Mouse (Mus musculus): Measurements from ENCODE around the gene Kif1b. TPM values are rescaled to one million over a fixed set of nuclear protein-coding genes. Genes with fewer than 3 reads are reported as not detected.
"Not testable (repeated sequence)": the region's sequence is repeated elsewhere in the genome, so short reads cannot be mapped to it uniquely, and the experiment has no call there.

Kif1b gene
- polyA plus RNA-seq, 1 experiment from 2014 or later: 123 TPM

DNA sequence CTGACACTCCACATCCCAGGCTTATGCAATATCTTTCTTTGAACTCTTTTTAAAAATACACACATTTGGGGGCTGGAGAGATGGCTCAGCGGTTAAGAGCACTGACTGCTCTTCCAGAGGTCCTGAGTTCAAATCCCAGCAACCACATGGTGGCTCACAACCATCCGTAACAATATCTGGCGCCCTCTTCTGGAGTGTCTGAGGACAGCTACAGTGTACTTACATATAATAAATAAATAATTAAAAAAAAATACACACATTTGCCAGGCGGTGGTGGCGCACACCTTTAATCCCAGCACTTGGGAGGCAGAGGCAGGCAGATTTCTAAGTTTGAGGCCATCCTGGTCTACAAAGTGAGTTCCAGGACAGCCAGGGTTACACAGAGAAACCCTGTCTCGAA lies 96.1 kb downstream of the Kif1b start:
- WGBS: 98% methylated on average over 6 of the region's 6 CpGs
- H3K27me3 ChIP-seq; H3K9ac ChIP-seq; H3K9me3 ChIP-seq; ATAC-seq (ENCODE audit: low FRiP score, low read depth); H3K4me1 ChIP-seq (replicated peaks); H3K4me2 ChIP-seq; H3K27ac ChIP-seq (replicated peaks); H3K4me3 ChIP-seq: not testable (repeated sequence)
- peaks cover 90% of the 10 kb centered on the region for H3K36me3 ChIP-seq

DNA sequence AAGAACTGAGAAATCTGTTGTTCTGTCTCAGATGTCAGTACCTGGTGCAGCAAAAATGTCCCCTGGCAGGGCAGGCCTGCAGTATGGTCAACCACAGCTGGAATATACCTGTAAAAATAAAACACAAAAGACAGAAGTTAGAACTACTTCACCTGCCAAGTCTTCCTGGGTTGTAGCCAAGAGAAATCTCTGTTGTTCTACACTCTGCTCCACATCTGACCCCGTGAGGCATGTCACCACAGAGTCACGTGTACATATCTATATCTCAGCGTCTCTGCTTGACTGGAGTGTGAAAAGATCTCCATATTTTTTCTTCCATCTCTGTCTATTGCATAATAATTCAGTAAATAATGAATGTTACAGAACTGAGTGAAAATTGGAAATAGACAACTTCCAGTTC lies 105.0 kb downstream of the Kif1b start:
- no peak for ATAC-seq (ENCODE audit: low FRiP score, low read depth)
- Histone ChIP-seq H3K4me2 (no peak overlapping the region), H3K27me3 (no peaks in the 10 kb centered on the region), H3K9ac (no peak overlapping the region), H3K4me3 (no peak overlapping the region), H3K9me3 (no peaks in the 10 kb centered on the region), H3K36me3 (peaks cover 90% of the 10 kb centered on the region), H3K4me1 (replicated peaks) (no peaks in the 10 kb centered on the region), H3K27ac (replicated peaks) (no peak overlapping the region)
- WGBS: 84% methylated on average over 3 of the region's 3 CpGs

DNA sequence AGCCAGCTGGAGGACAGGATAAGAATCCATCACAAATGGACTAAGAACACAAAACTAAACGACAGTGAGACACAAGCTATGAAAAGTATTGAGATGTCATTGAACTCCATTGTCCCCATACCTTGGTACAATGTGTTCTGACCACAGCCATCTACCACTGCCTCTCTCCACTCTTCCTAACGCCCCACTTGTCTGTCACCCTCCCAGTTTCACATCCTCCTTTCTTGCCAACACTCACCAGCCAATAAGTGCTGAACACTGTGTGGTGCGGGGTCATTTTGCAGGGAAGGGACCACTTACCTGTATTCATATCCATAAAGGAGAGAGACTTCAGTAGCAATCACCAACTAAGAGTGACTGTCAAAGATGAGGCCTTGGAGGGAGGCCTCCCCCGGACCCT lies 106.4 kb downstream of the Kif1b start:
- ATAC-seq (ENCODE audit: low FRiP score, low read depth): no peak
- H3K27ac ChIP-seq (replicated peaks): no peak overlapping the region
- no peaks in the 10 kb centered on the region for H3K27me3 ChIP-seq
- no peaks in the 10 kb centered on the region for H3K4me1 ChIP-seq (replicated peaks)
- no peaks in the 10 kb centered on the region for H3K9me3 ChIP-seq
- H3K36me3 ChIP-seq: peaks cover 89% of the 10 kb centered on the region
- H3K4me3 ChIP-seq: no peak overlapping the region
- WGBS: 98% methylated on average over 4 of the region's 4 CpGs
- H3K4me2 ChIP-seq: no peak overlapping the region
- H3K9ac ChIP-seq: no peak overlapping the region

DNA sequence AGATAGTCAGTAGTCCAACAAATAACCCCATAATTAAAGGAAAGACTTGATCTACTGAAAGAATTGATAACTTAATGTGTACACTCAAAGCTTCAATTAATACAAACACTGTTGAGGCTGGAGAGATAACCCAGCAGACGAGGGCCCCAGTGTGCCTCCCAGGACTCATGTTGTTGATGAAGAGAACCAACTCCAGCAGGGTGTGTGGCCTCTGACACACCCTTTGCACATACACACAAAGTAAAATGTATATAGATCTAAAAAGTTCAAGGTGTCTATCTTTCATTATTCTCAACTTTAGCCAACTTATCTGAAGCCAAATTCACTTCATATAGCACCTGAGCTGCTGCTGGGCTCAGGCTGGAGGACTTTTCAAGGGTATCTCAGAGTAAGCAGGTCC lies 110.3 kb downstream of the Kif1b start:
- Histone ChIP-seq H3K27ac (replicated peaks) (no peak overlapping the region), H3K4me1 (replicated peaks) (no peaks in the 10 kb centered on the region), H3K9me3 (no peaks in the 10 kb centered on the region), H3K9ac (no peak overlapping the region), H3K4me2 (no peak overlapping the region), H3K27me3 (no peaks in the 10 kb centered on the region), H3K4me3 (no peak overlapping the region), H3K36me3 (peaks cover 77% of the 10 kb centered on the region)
- ATAC-seq (ENCODE audit: low FRiP score, low read depth): no peak
- 79% methylated on average over 1 of the region's 1 CpGs for WGBS

DNA sequence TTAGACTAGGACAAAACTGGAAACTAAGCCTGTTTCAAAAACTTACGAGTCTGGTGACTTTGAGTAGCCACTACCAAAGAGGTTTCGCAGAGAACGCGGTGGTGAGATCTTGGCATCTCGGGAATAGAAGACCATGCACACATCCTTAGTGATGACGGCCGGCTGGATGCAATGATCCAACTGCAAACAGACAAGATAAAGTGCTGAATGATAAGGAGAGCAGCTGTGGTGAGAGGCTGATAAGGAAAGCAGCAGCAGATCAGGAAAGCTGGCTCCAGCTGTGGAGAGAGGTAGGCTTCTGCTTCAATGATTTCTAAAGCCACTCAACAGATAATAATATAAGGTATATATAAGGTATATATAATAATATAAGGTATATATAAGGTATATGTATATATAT lies 116.4 kb downstream of the Kif1b start:
- Histone ChIP-seq H3K4me2 (no peak overlapping the region), H3K9me3 (no peaks in the 10 kb centered on the region), H3K4me3 (no peak overlapping the region), H3K4me1 (replicated peaks) (no peaks in the 10 kb centered on the region), H3K27ac (replicated peaks) (no peak overlapping the region), H3K27me3 (no peaks in the 10 kb centered on the region), H3K36me3 (peaks cover 80% of the 10 kb centered on the region), H3K9ac (no peak overlapping the region)
- ATAC-seq (ENCODE audit: low FRiP score, low read depth): no peak
- WGBS: 94% methylated on average over 7 of the region's 7 CpGs

DNA sequence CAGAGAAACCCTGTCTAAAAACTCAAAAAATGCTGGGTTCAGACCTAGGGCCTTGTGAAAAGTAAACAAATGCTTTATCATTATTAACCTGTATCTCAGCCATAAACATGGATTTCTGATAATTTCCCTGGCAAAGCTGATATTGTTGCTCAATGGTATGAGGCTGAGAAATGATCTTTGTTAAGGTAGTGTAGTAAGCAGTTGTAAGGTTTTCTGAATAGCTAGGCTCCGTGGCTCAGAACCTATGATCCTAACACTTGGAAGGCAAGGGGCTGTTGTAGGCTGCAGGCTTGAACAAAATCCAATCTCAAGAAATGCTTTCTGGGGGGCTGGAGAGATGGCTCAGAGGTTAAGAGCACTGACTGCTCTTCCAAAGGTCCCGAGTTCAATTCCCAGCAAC lies 118.9 kb downstream of the Kif1b start:
- H3K4me1 ChIP-seq (replicated peaks): no peaks in the 10 kb centered on the region
- no peaks in the 10 kb centered on the region for H3K27me3 ChIP-seq
- no peak overlapping the region for H3K4me2 ChIP-seq
- 96% methylated on average over 2 of the region's 2 CpGs for WGBS
- H3K36me3 ChIP-seq: peaks cover 90% of the 10 kb centered on the region
- H3K9me3 ChIP-seq: no peaks in the 10 kb centered on the region
- no peak overlapping the region for H3K9ac ChIP-seq
- no peak for ATAC-seq (ENCODE audit: low FRiP score, low read depth)
- H3K27ac ChIP-seq (replicated peaks): no peak overlapping the region
- H3K4me3 ChIP-seq: no peak overlapping the region

DNA sequence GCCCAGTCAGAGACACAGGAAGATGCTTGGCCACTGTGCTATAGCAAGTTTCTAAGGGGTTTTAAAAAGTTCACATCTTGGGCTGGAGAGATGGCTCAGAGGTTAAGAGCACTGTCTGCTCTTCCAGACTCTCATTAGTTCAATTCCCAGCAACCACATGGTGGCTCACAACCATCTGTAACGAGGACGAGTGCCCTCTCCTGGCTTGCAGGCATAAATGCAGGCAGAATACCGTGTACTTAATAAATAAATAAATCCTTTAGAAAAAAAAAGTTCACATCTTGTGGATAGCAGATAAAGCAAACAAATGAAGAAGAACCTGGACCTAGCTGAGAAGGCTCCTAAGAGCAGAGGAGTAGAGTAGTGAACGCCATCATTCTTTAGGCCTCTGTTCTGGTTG lies 124.7 kb downstream of the Kif1b start:
- no peak overlapping the region for H3K4me2 ChIP-seq
- 44% methylated on average over 4 of the region's 4 CpGs for WGBS
- H3K27me3 ChIP-seq: no peaks in the 10 kb centered on the region
- no peak overlapping the region for H3K4me3 ChIP-seq
- no peaks in the 10 kb centered on the region for H3K9me3 ChIP-seq
- no peak overlapping the region for H3K9ac ChIP-seq
- no peak overlapping the region for H3K27ac ChIP-seq (replicated peaks)
- no peak for ATAC-seq (ENCODE audit: low FRiP score, low read depth)
- H3K36me3 ChIP-seq: peaks cover 94% of the 10 kb centered on the region
- H3K4me1 ChIP-seq (replicated peaks): no peaks in the 10 kb centered on the region

DNA sequence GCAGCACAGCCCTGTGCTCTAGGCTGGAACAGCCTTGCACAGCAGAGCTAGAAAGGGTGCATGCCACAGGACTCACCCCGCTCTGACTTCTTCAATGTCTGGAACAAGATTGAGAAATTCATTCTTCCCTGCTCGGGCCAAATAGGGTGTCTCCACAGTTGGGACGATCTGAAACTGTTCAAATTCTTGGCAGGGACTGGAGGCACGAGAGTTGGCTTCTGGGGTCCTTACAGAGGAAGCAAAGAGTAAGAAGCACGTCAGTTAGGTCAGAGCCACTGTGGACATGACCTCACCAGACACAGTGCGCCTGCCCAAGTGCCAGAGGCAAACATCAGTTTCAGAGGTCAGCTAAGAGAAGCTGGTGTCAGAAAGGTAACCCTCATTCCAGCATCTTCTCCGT lies 125.3 kb downstream of the Kif1b start:
- Histone ChIP-seq H3K9ac (no peak overlapping the region), H3K27ac (replicated peaks) (no peak overlapping the region), H3K9me3 (no peaks in the 10 kb centered on the region), H3K27me3 (no peaks in the 10 kb centered on the region), H3K4me2 (no peak overlapping the region), H3K4me3 (no peak overlapping the region), H3K36me3 (peaks cover 92% of the 10 kb centered on the region), H3K4me1 (replicated peaks) (no peaks in the 10 kb centered on the region)
- 93% methylated on average over 7 of the region's 7 CpGs for WGBS
- ATAC-seq (ENCODE audit: low FRiP score, low read depth): no peak

DNA sequence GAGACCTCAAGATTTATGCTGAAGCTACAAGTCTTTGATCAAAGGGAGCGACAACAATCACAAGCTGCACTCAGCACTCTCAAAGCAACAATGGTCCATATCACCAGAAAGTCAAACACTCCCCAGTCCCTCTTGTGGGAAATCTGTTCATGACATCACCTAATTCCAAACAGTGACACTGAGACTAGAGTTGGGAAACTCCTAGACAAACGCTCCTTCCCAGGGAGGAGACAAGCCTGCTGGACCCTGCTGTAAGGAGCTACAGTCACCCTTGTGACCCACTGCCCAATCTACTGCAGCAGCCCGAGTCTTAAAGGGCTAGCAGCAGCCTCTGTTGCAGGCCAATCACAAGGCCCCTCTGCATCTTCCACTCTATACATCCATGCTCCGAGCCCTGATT lies 127.9 kb downstream of the Kif1b start:
- no peak overlapping the region for H3K27ac ChIP-seq (replicated peaks)

DNA sequence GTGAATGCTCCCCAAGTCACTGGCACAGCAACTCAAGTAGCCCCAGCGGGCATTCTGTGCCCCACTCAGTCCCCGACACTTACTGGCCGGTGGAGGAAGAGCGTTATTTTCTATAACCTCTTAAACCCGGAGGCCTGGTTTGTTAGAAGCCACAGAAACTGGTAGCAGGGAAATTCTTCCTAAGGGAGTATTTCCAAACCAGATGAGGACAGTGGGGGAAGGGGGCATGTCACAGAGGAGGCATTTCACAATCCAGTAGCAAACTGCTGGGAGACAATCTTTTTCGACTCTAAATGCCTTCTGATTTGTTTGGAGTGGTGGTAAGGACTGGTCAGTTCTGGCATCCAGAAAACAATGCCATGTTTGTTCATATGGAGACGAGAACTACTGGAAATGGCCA lies 128.3 kb downstream of the Kif1b start:
- no peak for ATAC-seq (ENCODE audit: low FRiP score, low read depth)
- Histone ChIP-seq H3K9me3 (no peaks in the 10 kb centered on the region), H3K27me3 (no peaks in the 10 kb centered on the region), H3K4me2 (no peak overlapping the region), H3K9ac (no peak overlapping the region), H3K27ac (replicated peaks) (no peak overlapping the region; the same call in 1 of the 2 replicates), H3K4me1 (replicated peaks) (no peaks in the 10 kb centered on the region), H3K4me3 (no peak overlapping the region), H3K36me3 (peaks cover 78% of the 10 kb centered on the region)
- 83% methylated on average over 7 of the region's 7 CpGs for WGBS

More for the DNA sequence above, 127.9 kb downstream of the Kif1b start:
- H3K36me3 ChIP-seq: peaks cover 82% of the 10 kb centered on the region
- ATAC-seq (ENCODE audit: low FRiP score, low read depth): no peak
- H3K4me2 ChIP-seq: no peak overlapping the region
- H3K4me1 ChIP-seq (replicated peaks): no peaks in the 10 kb centered on the region
- H3K9ac ChIP-seq: no peak overlapping the region
- no peaks in the 10 kb centered on the region for H3K9me3 ChIP-seq
- no peaks in the 10 kb centered on the region for H3K27me3 ChIP-seq
- no peak overlapping the region for H3K4me3 ChIP-seq
- 69% methylated on average over 4 of the region's 4 CpGs for WGBS

DNA sequence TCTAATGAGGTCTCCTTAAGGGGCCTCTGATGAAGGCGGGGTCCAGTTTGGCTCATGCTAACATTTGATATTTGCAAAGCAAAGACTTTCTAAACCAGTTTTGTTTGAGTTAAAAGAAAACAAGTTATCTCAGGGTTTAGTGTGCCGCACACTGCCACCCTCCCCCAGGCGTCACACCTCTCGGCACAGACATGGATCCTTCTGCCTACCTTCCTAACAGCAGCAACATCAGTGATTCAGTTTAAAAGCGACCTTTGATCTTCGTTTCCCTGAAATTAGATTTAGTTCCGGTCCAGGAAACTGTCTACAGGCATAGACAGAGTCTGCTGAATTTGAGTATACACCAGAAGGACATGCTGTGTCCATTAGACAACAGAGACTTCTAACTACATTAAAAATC lies 129.2 kb downstream of the Kif1b start:
- Histone ChIP-seq H3K27ac (replicated peaks) (no peak overlapping the region), H3K4me2 (no peak overlapping the region), H3K27me3 (no peaks in the 10 kb centered on the region), H3K36me3 (peaks cover 69% of the 10 kb centered on the region), H3K4me1 (replicated peaks) (no peaks in the 10 kb centered on the region), H3K4me3 (no peak overlapping the region), H3K9me3 (no peaks in the 10 kb centered on the region), H3K9ac (no peak overlapping the region)
- ATAC-seq (ENCODE audit: low FRiP score, low read depth): no peak
- 67% methylated on average over 7 of the region's 7 CpGs for WGBS

DNA sequence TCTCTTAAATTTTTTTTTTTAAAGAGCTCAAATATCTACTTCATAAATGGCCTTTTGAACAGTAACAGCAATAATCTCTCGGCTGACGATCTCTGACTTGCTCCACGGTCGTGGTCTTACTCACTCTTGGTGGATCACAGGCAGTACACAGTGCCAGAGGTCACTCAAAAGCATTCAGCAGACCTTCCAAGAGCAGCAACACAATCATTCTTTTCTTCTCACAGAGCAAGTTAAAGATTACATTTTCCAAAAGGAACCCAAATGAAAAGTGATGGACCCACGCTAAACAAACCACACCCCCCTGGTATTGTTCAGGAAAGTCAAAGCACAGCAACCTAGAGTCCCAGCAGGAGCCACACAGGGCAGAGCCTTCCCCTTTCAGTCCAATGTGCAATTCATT lies 130.4 kb downstream of the Kif1b start:
- H3K4me2 ChIP-seq: no peak overlapping the region
- no peaks in the 10 kb centered on the region for H3K27me3 ChIP-seq
- no peaks in the 10 kb centered on the region for H3K9me3 ChIP-seq
- no peak overlapping the region for H3K9ac ChIP-seq
- no peak overlapping the region for H3K4me3 ChIP-seq
- no peak for ATAC-seq (ENCODE audit: low FRiP score, low read depth)
- 22% methylated on average over 5 of the region's 5 CpGs for WGBS
- no peak overlapping the region for H3K27ac ChIP-seq (replicated peaks)
- H3K4me1 ChIP-seq (replicated peaks): peaks cover 11% of the 10 kb centered on the region; the same call in 1 of the 2 replicates
- H3K36me3 ChIP-seq: peaks cover 56% of the 10 kb centered on the region

DNA sequence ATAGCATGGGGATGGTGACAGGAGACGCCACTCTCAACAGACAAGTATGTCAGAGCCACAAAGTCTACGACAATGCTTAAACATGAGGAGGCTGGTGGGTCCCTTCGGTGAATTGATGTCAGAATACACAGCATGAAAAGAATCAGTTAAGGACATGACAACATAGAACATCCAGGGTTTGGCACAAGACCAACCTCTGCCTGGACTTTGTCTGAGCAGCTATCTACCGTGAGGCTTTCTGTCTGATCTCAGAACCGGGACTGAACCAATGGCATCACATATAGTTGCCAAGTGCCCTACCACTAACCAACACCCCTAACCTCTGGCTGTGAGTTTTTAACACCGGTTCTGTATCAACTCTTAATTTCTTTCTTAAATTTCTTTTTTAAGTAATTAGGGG lies 130.8 kb downstream of the Kif1b start:
- 61% methylated on average over 6 of the region's 6 CpGs for WGBS
- Histone ChIP-seq H3K36me3 (peaks cover 52% of the 10 kb centered on the region), H3K4me1 (replicated peaks) (peaks cover 12% of the 10 kb centered on the region; the same call in 1 of the 2 replicates), H3K9ac (no peak overlapping the region), H3K4me3 (no peak overlapping the region), H3K27me3 (no peaks in the 10 kb centered on the region), H3K4me2 (no peak overlapping the region), H3K9me3 (no peaks in the 10 kb centered on the region), H3K27ac (replicated peaks) (no peak overlapping the region)
- ATAC-seq (ENCODE audit: low FRiP score, low read depth): no peak
